In genomic region chr7:111370421-111370887, GRCm38 (mm10) we compare ENCODE assay signal across 8 mouse cellular contexts.
A peak's percentile ranks its signal among the peaks of the same experiment; 100 is the strongest.
DNase-seq lines count a peak whose midpoint lies in the region; ATAC-seq lines count a peak whose summit lies in the region.
"Had no signal": no experiment of that assay in that cellular context is flagged by ENCODE, and none has a peak within 500 bp of the region (broad histone marks: within the 10 kb centered on the region; RNA-seq: fewer than 3 reads in every experiment).

No protein-coding gene starts in this region.

- 36% methylated on average over 2 of the region's 2 CpGs for WGBS in midbrain, embryonic 13.5 days
- 32% methylated on average over 2 of the region's 2 CpGs for WGBS in midbrain, embryonic 15.5 days
- 36% methylated on average over 2 of the region's 2 CpGs for whole genome bisulfite sequencing in liver, embryonic 12.5 days (ENCODE audit: insufficient replicate concordance)

- H3K27me3 ChIP-seq in midbrain, embryonic 13.5 days: no peaks in the 10 kb centered on the region
- H3K27me3 ChIP-seq in midbrain, embryonic 15.5 days (replicated peaks): no peaks in the 10 kb centered on the region
- no peaks in the 10 kb centered on the region for H3K27me3 ChIP-seq in liver, embryonic 12.5 days (replicated peaks)

- peak; percentile 85 for DNase-seq in adrenal gland, adult 8-10 months
- DNase-seq in cerebellum, postnatal 14 days: peak; percentile 17 to 37
- peak; percentile 57 for DNase-seq in kidney, postnatal 14 days
- DNase-seq in thymus, postnatal 14 days: no peak
- DNase-seq: thymus, adult 2 months had no signal

- H3K9ac ChIP-seq in midbrain, embryonic 13.5 days (replicated peaks): no peak overlapping the region
- no peak overlapping the region for H3K9ac ChIP-seq in midbrain, embryonic 15.5 days
- no peak overlapping the region for H3K9ac ChIP-seq in liver, embryonic 12.5 days

- H3K4me2 ChIP-seq in midbrain, embryonic 13.5 days (replicated peaks): no peak overlapping the region
- H3K4me2 ChIP-seq in midbrain, embryonic 15.5 days: no peak overlapping the region
- no peak overlapping the region for H3K4me2 ChIP-seq in liver, embryonic 12.5 days

- no peaks in the 10 kb centered on the region for H3K9me3 ChIP-seq in midbrain, embryonic 13.5 days
- H3K9me3 ChIP-seq in midbrain, embryonic 15.5 days: no peaks in the 10 kb centered on the region
- H3K9me3 ChIP-seq in liver, embryonic 12.5 days (replicated peaks): no peaks in the 10 kb centered on the region

- no peak overlapping the region for H3K4me3 ChIP-seq in midbrain, embryonic 13.5 days (replicated peaks)
- H3K4me3 ChIP-seq in midbrain, embryonic 15.5 days: no peak overlapping the region
- H3K4me3 ChIP-seq in liver, embryonic 12.5 days: no peak overlapping the region

- H3K4me1 ChIP-seq in midbrain, embryonic 13.5 days (replicated peaks): peaks cover 10% of the 10 kb centered on the region
- peaks cover 11% of the 10 kb centered on the region for H3K4me1 ChIP-seq in midbrain, embryonic 15.5 days
- no peaks in the 10 kb centered on the region for H3K4me1 ChIP-seq in liver, embryonic 12.5 days

- no peak overlapping the region for H3K27ac ChIP-seq in midbrain, embryonic 13.5 days
- no peak overlapping the region for H3K27ac ChIP-seq in midbrain, embryonic 15.5 days
- H3K27ac ChIP-seq in liver, embryonic 12.5 days: no peak overlapping the region

- H3K36me3 ChIP-seq in midbrain, embryonic 13.5 days: no peaks in the 10 kb centered on the region
- H3K36me3 ChIP-seq in midbrain, embryonic 15.5 days (replicated peaks): no peaks in the 10 kb centered on the region
- no peaks in the 10 kb centered on the region for H3K36me3 ChIP-seq in liver, embryonic 12.5 days

- ATAC-seq in midbrain, embryonic 13.5 days: peak; percentile 48; the same call in 1 of the 2 replicates
- ATAC-seq in midbrain, embryonic 15.5 days (replicated peaks): no peak
- no peak for ATAC-seq in liver, embryonic 12.5 days
